Mouse (Mus musculus): ENCODE data around the gene Gm47995. TPM values are rescaled to one million over a fixed set of nuclear protein-coding genes. Genes with fewer than 3 reads are reported as not detected.
"Not testable (repeated sequence)": the region's sequence is repeated elsewhere in the genome, so short reads cannot be mapped to it uniquely, and the experiment has no call there.

Gm47995 gene
- polyA plus RNA-seq, 1 experiment, result 0.41 TPM

DNA sequence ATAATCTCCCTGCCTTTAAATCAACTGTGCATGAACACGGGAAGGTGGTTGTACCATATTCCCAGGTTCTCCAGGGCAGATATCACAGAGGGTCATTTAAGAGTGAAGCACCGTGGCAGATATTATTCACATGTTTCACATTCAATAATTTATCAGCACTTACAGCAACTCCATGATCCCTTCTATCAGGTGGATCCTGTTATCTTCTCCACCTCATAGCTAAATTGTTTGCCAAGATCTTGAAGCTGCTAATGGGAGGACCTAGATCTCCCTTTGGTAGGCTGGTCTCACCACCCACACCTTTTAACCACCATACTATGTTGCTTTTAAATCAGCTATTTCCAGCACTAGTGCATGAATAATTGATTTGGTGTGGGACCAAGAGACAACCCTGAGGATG is 18.1 kb upstream of the Gm47995 start:
- no peak for DNase-seq (ENCODE audit: low read depth, low spot score)
- 92% methylated on average over 2 of the region's 2 CpGs for WGBS

DNA sequence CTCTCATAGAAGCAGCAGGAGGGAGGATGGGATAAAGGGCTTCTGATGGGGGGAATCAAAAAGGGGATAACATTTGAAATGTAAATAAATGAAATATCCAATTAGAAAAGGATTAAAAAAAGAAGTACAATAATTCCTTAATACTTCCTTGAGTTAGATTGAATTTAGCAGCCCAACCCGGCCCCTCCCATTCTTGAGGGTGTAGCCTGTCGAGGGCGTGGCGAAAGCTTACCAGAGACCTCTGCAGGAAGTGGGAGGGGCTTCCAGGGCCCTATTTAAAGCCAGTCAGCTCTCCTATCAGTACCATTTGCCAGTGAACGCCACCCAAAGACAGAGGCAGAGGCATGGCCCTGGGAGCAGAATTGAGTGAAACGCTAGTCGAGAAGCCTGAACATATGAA is 16.0 kb upstream of the Gm47995 start, which contains the start of gene Gm47985:
Gene Gm47985 (plus strand): TSS at position 272 of the 400 bp plus-strand sequence.
- DNase-seq (ENCODE audit: low read depth, low spot score), result not testable (repeated sequence)
- WGBS, result 50% methylated on average over 1 of the region's 7 CpGs

DNA sequence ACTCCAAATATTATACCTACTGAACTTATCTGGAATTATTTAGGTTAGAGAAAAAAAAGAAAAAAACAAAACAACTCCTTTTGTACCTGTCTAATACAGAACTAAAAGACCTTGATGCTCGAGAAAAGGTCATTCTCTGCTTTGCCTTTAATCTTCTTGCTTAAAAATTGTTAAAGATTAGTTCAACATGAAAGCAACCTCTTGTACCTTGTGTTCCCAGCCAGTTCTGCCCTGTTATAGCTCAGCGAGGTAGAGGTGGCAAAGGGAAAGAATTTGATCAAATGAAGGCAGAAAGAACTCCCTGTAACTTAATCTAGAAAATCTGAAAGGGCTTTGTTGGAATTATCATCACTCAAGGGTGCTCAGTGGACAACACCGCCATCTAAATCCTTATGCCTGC is 12.1 kb upstream of the Gm47995 start:
- DNase-seq (ENCODE audit: low read depth, low spot score), result not testable (repeated sequence)
- 87% methylated on average over 3 of the region's 3 CpGs for WGBS

DNA sequence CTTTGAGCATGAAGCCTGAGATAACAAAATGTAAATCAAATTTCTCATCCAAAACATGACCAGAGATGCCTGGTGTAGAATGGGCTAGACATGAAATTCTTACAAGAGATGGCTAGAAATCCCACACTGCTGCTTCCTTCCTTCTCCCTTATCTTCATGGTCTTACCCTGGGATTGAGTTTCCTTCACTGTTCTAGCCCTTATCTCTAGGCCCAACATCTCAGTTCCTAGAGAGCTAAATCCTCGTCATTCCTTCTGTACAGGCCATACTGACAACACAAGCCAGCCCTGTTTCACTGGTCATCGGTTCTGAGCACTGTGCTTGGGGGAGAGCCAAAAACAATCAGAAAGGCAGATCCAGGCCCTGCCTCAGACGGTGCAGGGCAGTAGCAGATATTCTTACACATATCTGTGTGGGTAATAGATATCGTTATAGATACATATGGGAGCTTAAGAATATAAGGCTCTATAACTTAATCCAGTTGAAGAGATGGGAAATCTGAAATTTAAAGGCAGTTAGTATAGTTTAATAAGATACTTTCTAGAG is 11.3 kb upstream of the Gm47995 start:
- DNase-seq (ENCODE audit: low read depth, low spot score), result not testable (repeated sequence)
- 86% methylated on average over 4 of the region's 4 CpGs for WGBS

DNA sequence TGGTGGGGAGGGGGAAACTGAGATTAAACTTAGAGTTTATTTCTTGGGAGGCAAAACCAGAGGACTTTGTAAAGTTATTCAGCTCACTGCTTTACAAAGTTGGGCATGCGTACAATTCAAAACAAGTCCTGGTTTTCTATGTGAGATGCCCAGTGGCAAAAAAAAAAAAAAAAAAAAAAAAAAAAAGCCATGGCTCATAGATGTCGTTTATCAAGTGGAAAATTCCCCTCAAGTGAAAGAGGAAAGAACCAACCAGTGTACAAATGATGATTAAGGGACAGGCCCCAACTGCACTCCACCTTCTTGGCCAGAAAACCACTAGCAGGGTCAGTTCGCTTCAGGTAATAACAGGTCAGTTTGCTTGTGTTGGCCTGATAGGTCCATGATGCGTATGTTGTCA is 9.8 kb upstream of the Gm47995 start:
- WGBS, result 84% methylated on average over 4 of the region's 4 CpGs

DNA sequence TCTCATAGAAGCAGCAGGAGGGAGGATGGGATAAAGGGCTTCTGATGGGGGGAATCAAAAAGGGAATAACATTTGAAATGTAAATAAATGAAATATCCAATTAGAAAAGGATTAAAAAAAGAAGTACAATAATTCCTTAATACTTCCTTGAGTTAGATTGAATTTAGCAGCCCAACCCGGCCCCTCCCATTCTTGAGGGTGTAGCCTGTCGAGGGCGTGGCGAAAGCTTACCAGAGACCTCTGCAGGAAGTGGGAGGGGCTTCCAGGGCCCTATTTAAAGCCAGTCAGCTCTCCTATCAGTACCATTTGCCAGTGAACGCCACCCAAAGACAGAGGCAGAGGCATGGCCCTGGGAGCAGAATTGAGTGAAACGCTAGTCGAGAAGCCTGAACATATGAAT is 6.2 kb upstream of the Gm47995 start, which contains the start of gene Gm8947:
Gene Gm8947 (plus strand): TSS at position 302 of the 400 bp plus-strand sequence.
- WGBS, result 93% methylated on average over 2 of the region's 7 CpGs
- not testable (repeated sequence) for DNase-seq (ENCODE audit: low read depth, low spot score)

More for the DNA sequence above, 9.8 kb upstream of the Gm47995 start:
- DNase-seq (ENCODE audit: low read depth, low spot score), result no peak

DNA sequence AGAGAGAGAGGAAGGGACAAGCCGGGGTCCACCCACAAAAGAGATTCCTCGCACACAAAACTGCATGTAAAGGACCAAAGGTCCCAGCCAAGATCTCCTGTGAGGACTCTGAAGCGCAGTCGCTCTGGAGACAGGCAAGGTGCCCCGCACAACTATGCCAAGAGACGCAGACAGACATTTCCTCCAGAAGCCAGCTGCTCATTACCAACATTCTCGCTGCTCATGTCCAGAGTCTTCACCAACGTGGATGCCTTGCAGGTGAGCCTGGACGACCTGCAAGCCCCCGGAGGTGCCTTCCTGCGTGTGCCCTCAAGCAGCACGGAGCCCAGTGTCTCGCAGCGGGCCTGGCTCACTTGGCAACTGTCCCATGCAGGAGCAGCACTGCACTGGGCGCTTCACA is 5.5 kb upstream of the Gm47995 start:
- not testable (repeated sequence) for DNase-seq (ENCODE audit: low read depth, low spot score)
- WGBS, result 93% methylated on average over 15 of the region's 15 CpGs

DNA sequence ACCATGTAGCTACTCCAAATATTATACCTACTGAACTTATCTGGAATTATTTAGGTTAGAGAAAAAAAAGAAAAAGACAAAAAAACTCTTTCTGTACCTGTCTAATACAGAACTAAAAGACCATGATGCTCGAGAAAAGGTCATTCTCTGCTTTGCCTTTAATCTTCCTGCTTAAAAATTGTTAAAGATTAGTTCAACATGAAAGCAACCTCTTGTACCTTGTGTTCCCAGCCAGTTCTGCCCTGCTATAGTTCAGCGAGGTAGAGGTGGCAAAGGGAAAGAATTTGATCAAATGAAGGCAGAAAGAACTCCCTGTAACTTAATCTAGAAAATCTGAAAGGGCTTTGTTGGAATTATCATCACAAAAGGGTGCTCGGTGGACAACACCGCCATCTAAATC is 2.3 kb upstream of the Gm47995 start:
- not testable (repeated sequence) for DNase-seq (ENCODE audit: low read depth, low spot score)
- WGBS, result 85% methylated on average over 4 of the region's 4 CpGs

DNA sequence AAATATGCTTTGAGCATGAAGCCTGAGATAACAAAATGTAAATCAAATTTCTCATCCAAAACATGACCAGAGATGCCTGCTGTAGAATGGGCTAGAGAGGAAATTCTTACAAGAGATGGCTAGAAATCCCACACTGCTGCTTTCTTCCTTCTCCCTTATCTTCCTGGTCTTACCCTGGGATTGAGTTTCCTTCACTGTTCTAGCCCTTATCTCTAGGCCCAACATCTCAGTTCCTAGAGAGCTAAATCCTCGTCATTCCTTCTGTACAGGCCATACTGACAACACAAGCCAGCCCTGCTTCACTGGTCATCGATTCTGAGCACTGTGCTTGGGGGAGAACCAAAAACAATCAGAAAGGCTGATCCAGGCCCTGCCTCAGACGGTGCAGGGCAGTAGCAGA is 1.6 kb upstream of the Gm47995 start:
- DNase-seq (ENCODE audit: low read depth, low spot score), result not testable (repeated sequence)
- 92% methylated on average over 3 of the region's 3 CpGs for WGBS

DNA sequence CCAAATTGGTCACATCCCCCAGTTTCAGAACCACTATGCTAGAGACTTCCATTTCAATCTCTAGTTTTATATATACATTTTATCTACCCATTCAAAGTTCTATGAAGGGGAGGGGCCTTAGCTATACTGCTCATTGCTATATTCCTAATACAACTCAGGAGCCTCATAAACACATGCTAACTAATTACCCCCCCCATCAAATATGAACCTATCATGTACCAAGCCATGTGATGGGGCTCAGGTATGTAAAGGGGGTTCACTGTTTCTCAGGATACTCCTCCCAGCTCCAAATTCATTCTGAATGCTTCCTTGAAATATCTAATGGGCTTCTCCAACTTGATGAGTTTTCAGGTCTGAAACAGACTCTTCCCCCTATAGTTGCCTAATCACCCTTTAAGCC is 2.4 kb downstream of the Gm47995 start:
- not testable (repeated sequence) for DNase-seq (ENCODE audit: low read depth, low spot score)

DNA sequence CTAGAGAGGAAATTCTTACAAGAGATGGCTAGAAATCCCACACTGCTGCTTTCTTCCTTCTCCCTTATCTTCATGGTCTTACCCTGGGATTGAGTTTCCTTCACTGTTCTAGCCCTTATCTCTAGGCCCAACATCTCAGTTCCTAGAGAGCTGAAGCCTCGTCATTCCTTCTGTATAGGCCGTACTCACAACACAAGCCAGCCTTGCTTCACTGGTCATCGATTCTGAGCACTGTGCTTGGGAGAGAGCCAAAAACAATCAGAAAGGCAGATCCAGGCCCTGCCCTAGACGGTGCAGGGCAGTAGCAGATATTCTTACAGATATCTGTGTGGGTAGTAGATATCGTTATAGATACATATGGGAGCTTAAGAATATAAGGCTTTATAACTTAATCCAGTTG is 4.5 kb downstream of the Gm47995 start:
- not testable (repeated sequence) for DNase-seq (ENCODE audit: low read depth, low spot score)
- 64% methylated on average over 4 of the region's 5 CpGs for WGBS

DNA sequence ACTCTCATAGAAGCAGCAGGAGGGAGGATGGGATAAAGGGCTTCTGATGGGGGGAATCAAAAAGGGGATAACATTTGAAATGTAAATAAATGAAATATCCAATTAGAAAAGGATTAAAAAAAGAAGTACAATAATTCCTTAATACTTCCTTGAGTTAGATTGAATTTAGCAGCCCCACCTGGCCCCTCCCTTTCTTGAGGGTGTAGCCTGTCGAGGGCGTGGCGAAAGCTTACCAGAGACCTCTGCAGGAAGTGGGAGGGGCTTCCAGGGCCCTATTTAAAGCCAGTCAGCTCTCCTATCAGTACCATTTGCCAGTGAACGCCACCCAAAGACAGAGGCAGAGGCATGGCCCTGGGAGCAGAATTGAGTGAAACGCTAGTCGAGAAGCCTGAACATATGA is 5.6 kb downstream of the Gm47995 start, which contains the start of gene 3110040M04Rik:
Gene 3110040M04Rik (plus strand): TSS at position 304 of the 400 bp plus-strand sequence.
- not testable (repeated sequence) for DNase-seq (ENCODE audit: low read depth, low spot score)
- no CpG with 5 or more reads among the region's 6 CpGs for WGBS

DNA sequence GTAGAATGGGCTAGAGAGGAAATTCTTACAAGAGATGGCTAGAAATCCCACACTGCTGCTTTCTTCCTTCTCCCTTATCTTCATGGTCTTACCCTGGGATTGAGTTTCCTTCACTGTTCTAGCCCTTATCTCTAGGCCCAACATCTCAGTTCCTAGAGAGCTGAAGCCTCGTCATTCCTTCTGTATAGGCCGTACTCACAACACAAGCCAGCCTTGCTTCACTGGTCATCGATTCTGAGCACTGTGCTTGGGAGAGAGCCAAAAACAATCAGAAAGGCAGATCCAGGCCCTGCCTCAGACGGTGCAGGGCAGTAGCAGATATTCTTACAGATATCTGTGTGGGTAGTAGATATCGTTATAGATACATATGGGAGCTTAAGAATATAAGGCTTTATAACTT is 10.2 kb downstream of the Gm47995 start:
- WGBS, result 81% methylated on average over 4 of the region's 5 CpGs
- DNase-seq (ENCODE audit: low read depth, low spot score), result not testable (repeated sequence)

DNA sequence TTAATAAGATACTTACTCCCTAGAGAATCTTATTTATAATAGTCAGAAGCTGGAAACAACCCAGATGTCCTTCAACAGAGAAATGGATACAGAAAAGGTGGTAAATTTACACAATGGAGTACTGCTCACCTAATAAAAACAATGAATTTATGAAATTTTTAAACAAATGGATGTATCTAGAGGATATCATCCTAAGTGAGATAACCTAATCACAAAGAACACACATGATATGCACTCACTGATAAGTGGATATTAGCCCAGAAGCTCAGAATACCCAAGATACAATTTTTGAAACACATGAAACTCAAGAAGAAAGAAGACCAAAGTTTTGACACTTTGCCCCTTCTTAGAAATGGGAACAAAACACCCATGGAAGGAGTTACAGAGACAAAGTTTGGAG is 10.7 kb downstream of the Gm47995 start:
- not testable (repeated sequence) for DNase-seq (ENCODE audit: low read depth, low spot score)

DNA sequence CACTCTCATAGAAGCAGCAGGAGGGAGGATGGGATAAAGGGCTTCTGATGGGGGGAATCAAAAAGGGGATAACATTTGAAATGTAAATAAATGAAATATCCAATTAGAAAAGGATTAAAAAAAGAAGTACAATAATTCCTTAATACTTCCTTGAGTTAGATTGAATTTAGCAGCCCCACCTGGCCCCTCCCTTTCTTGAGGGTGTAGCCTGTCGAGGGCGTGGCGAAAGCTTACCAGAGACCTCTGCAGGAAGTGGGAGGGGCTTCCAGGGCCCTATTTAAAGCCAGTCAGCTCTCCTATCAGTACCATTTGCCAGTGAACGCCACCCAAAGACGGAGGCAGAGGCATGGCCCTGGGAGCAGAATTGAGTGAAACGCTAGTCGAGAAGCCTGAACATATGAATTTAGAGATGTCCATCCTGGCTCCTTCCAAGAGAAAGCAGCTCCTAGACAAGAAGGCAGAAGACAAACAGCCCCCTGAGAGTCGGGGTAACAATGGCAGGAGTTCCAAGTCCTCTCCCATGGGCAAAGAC is 11.6 kb downstream of the Gm47995 start, which contains the start of gene Gm47996:
Gene Gm47996 (plus strand): TSS at position 308 of the 532 bp plus-strand sequence.
- WGBS, result 84% methylated on average over 5 of the region's 8 CpGs
- not testable (repeated sequence) for DNase-seq (ENCODE audit: low read depth, low spot score)

DNA sequence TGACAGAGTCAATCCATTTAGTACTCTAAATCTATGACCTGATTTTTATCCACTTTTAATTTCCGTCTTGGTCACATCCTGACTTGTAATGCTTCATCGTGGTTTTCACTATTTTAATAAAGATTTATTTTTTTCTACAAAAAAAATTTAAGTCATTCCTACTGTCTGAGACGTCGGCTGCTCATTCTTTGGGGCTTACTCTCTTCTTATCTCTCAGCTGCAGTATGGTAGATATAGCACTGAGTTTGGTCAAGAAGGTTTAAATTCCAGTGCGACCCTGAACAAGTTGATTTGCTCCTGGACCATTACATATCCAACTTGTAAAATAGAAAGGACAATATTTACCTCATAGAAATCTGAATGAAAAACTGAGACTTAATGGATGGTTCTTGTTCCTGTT is 13.4 kb downstream of the Gm47995 start:
- WGBS, result 93% methylated on average over 5 of the region's 5 CpGs
- not testable (repeated sequence) for DNase-seq (ENCODE audit: low read depth, low spot score)

DNA sequence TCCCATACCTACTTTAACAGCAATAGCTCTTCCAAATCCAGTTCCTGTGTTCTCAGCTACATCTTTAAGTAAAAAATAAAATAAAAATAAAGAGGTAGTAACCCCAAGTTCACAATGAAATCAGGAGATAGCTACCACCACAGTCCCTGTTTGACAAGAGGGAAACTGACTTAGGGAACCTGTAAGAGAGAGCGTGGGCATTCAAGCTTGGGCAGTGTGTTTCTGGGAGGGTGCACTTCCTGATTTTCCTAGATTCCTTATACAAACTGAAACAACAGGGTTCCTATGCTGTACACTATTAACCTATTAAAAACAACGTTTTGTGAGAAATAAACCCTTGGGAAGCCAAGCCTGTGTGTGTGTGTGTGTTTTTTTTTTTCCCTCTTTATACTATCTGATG is 16.6 kb downstream of the Gm47995 start:
- 42% methylated on average over 2 of the region's 2 CpGs for WGBS
- no peak for DNase-seq (ENCODE audit: low read depth, low spot score)

DNA sequence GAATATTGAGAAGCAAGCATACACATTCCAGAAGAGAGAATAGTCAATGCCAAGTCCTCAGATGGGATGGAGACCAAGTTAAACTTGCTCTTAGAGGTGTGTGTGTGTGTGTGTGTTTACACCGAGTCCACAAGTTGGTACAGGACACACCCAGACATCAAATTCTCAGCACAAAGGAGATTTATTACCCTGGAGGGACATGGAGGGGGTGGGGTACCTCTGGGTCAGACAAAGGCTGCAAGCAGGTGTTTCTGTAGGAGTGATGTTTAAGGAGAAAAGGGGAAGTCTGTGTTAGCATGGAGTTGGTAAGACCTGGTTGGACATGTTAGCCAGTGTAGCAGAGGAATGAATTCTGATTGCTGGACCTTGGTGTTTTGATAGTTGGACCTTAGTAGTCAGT is 17.7 kb downstream of the Gm47995 start:
- 24% methylated on average over 1 of the region's 1 CpGs for WGBS
- DNase-seq (ENCODE audit: low read depth, low spot score), result no peak

DNA sequence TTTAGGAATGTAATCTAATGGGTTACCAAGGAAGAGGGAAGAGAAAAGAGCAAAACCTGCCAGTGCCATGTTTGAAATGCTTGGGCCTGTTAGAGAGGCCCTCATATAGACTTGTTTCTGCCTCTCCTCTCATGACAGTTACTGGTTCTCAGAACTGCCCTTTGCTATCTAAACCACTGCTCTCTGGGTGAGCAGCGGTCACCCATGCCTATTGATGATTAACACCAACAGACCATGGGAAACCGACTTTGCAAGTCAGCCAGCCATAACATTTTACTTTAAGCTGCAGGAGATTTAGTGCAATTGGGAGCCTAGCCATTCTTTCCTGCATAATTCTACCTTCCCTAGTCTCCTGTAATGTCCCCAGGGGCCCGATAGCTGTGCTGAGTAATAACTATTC is 18.2 kb downstream of the Gm47995 start:
- WGBS, result 53% methylated on average over 3 of the region's 3 CpGs
- DNase-seq (ENCODE audit: low read depth, low spot score), result no peak

DNA sequence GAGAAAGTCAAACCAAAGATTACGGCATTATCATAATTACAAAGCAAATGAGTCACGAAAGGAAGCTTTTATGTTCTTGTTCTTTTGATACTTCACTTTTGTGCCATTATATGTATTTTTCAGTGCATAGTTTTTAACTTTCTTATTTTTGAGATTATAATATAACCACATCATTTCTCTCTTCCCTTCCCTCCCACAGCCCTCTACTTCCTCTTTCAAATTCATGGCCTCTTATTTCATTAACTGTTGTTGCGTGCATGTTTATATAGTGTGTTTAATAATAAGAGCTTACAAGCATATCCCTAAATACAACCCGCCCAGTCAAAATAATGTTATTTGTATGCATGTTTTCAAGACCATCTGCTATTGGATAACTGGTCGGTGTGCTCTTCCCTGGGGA is 20.8 kb downstream of the Gm47995 start:
- WGBS, result 93% methylated on average over 5 of the region's 5 CpGs
- no peak for DNase-seq (ENCODE audit: low read depth, low spot score)

DNA sequence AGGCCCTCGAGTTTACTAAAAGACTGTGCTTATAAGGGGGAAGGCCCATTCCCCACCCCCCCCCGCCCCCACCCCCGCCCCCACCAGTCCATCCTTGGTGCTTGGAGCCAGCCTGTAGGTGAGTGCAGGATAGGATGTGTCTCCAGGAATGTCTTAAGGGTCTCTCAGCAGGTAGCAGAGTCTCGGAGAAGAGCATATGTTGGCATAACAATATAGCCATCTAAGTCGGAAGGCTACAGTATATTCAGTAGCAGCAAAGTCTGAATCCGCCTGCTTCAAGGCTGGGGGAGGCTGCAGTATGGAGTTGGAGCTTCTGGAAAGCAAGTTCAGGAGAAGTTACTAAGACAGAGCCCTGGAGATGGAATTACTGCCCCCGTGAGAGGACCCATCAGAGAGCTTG is 21.9 kb downstream of the Gm47995 start:
- 94% methylated on average over 7 of the region's 7 CpGs for WGBS
- DNase-seq (ENCODE audit: low read depth, low spot score), result no peak
